7 mouse cellular contexts compared by ENCODE assay signal in genomic region chr1:130547674-130548429, GRCm38 (mm10).
DNase-seq lines count a peak whose midpoint lies in the region; ATAC-seq and TF ChIP-seq lines count a peak whose summit lies in the region.

No protein-coding gene starts in this region.

- H3K9me3 ChIP-seq in E14TG2a.4 (ENCODE audit: low read length) = no peaks in the 10 kb centered on the region
- no peaks in the 10 kb centered on the region for H3K9me3 ChIP-seq in forebrain, embryonic 12.5 days

- peaks cover 28% of the 10 kb centered on the region for H3K4me1 ChIP-seq in E14TG2a.4 (replicated peaks; ENCODE audit: low read depth, low read length)
- no peaks in the 10 kb centered on the region for H3K4me1 ChIP-seq in forebrain, embryonic 12.5 days
- H3K4me1 ChIP-seq in small intestine, adult 2 months (ENCODE audit: control insufficient read depth, insufficient read depth, insufficient read length, low read length) = peaks cover 5% of the 10 kb centered on the region; the same call in 1 of the 2 replicates

- H3K27me3 ChIP-seq in E14TG2a.4 (ENCODE audit: insufficient read depth, low read length) = peaks cover 2% of the 10 kb centered on the region; the same call in 1 of the 2 replicates
- H3K27me3 ChIP-seq in forebrain, embryonic 12.5 days = no peaks in the 10 kb centered on the region
- no peaks in the 10 kb centered on the region for H3K27me3 ChIP-seq in small intestine, adult 2 months (ENCODE audit: control insufficient read depth, insufficient read depth, low read length)

- TF ChIP-seq POLR2A in small intestine, adult 2 months (IDR thresholded peaks at IDR 0.05; ENCODE audit: low read depth, low read length) = no peak

- H3K9ac ChIP-seq in forebrain, embryonic 12.5 days = no peak overlapping the region

- H3K4me2 ChIP-seq in forebrain, embryonic 12.5 days = peak overlapping the region; percentile 51

- TF ChIP-seq CTCF in E14TG2a.4 (conservative IDR thresholded peaks at IDR 0.05; ENCODE audit: low read length) = peak; percentile 45
- peak; percentile 78; the same call in 1 of the 2 replicates for TF ChIP-seq CTCF in small intestine, adult 2 months (IDR thresholded peaks at IDR 0.05; ENCODE audit: extremely low read depth, insufficient read length, insufficient replicate concordance, low read depth, low read length)

- ATAC-seq in activated CD4-positive, CD25-positive, alpha-beta regulatory T cell, adult 4 months = peak; percentile 68
- ATAC-seq in forebrain, embryonic 12.5 days (ENCODE audit: low FRiP score) = peak; percentile 61; the same call in 1 of the 2 replicates
- ATAC-seq in megakaryocyte progenitor cell, adult 5-6 weeks (replicated peaks; ENCODE audit: poor library complexity) = peak; percentile 81

- no peak overlapping the region for H3K27ac ChIP-seq in forebrain, embryonic 12.5 days
- no peak overlapping the region for H3K27ac ChIP-seq in small intestine, adult 2 months (ENCODE audit: insufficient read depth, low read depth, low read length)

- peak; percentile 69 to 82 for DNase-seq in heart, postnatal 36 days
- DNase-seq in left cerebral cortex, postnatal 14 days (ENCODE audit: low spot score in 2 of 2) = peak; percentile 11 to 56

- H3K36me3 ChIP-seq in E14TG2a.4 (ENCODE audit: insufficient read depth, low read length) = no peaks in the 10 kb centered on the region
- H3K36me3 ChIP-seq in forebrain, embryonic 12.5 days (replicated peaks) = no peaks in the 10 kb centered on the region
- no peaks in the 10 kb centered on the region for H3K36me3 ChIP-seq in small intestine, adult 2 months (ENCODE audit: control insufficient read depth, insufficient read depth, low read length)

- 25% methylated on average over 25 of the region's 25 CpGs for WGBS in forebrain, embryonic 12.5 days
- WGBS in small intestine, adult 2 months = 20% methylated on average over 25 of the region's 25 CpGs

- no peak overlapping the region for H3K4me3 ChIP-seq in E14TG2a.4 (replicated peaks; ENCODE audit: low read length)
- H3K4me3 ChIP-seq in forebrain, embryonic 12.5 days (replicated peaks) = peak overlapping the region; percentile 25; the same call in 1 of the 2 replicates
- peak overlapping the region; percentile 34; the same call in 1 of the 2 replicates for H3K4me3 ChIP-seq in small intestine, adult 2 months (ENCODE audit: low read depth, low read length)

- intact Hi-C loops in heart, postnatal 36 days (cut with DNase I) = loop anchor here (1.0 to 10.0 kb wide), 5 partner anchors 86 to 507 kb away; no protein-coding TSS in a partner anchor
- intact Hi-C loops in left cerebral cortex, postnatal 14 days (cut with DNase I) = loop anchor here (1.0 to 10.0 kb wide), 3 partner anchors 86 to 569 kb away; no protein-coding TSS in a partner anchor
